Mouse (Mus musculus): ENCODE measurements at regions not wholly inside any gene's neighbourhood (a gene's known extent, or its start where the extent isn't known, plus 50 kb on each side); places are given as distances from the start of the nearest gene placed in this dataset.

DNA sequence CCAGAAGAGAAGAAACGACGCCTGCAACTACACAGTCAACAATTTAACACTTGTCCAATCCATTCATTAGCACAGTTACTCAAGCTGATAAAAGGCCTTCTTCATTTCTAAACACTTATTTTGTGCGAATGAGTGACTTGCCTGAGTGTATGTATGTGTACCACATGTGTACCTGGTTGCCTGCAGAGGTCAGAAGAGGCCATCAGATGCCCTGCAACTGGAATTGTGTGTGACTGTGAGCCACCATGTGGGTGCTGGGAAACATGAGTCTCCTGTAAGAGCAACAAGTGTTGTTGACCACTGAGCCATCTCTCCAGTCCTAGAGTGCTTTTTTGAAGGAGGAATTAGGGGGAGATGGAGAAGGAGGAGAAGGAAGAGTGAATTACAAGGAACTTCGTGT is 90.2 kb upstream of the Foxq1 start:
- Histone ChIP-seq H3K4me3 (no peak overlapping the region), H3K36me3 (no peaks in the 10 kb centered on the region), H3K9ac (no peak overlapping the region), H3K9me3 (no peaks in the 10 kb centered on the region), H3K27me3 (no peaks in the 10 kb centered on the region), H3K4me2 (no peak overlapping the region), H3K27ac (replicated peaks) (no peak overlapping the region), H3K4me1 (replicated peaks) (no peaks in the 10 kb centered on the region)
- 85% methylated on average over 4 of the region's 4 CpGs for WGBS
- ATAC-seq (ENCODE audit: low FRiP score, low read depth), result no peak

DNA sequence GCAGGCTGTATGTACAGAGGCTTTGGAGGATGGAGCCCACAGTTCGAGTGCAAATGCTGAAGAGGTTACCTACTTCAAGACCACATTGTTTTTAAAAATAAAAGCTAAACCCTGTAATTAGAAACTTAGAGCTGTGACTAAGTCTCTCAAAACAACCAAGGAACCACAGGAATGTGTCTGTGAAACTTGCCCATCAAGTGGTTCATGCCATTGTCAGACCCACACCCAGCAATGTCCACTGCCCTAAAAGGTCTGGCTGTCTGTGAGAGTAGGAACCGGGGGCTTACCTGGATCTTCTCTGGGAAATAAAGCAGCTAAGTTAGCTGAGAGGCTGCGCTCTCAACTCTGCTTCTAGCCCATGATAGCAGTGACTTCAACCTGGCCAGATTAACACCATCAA is 87.8 kb upstream of the Foxq1 start:
- Histone ChIP-seq H3K27me3 (no peaks in the 10 kb centered on the region), H3K9ac (no peak overlapping the region), H3K36me3 (no peaks in the 10 kb centered on the region), H3K4me3 (no peak overlapping the region), H3K9me3 (no peaks in the 10 kb centered on the region), H3K27ac (replicated peaks) (no peak overlapping the region), H3K4me2 (no peak overlapping the region), H3K4me1 (replicated peaks) (no peaks in the 10 kb centered on the region)
- WGBS, result 98% methylated on average over 3 of the region's 3 CpGs
- ATAC-seq (ENCODE audit: low FRiP score, low read depth), result no peak

DNA sequence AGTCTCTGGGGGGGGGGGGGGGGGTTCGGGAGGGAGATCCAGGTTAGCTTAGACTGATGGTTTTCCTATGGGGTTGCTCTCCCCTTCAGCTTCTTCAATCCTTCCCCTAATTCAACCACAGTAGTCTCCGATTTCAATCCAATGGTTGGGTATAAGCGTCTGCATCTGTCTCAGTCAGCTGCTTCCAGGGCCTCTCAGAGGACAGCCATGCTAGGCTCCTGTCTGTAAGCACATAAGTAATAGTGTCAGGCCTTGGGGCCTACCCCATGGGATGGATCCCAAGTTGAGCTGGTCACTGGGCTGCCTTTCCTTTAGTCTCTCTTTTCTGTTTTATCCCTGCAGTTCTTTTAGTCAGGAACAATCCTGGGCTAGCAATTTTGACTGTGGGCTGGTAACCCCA is 87.0 kb upstream of the Foxq1 start:
- Histone ChIP-seq H3K4me3 (no peak overlapping the region), H3K27ac (replicated peaks) (no peak overlapping the region), H3K9ac (no peak overlapping the region), H3K4me1 (replicated peaks) (no peaks in the 10 kb centered on the region), H3K4me2 (no peak overlapping the region), H3K9me3 (no peaks in the 10 kb centered on the region), H3K27me3 (no peaks in the 10 kb centered on the region), H3K36me3 (no peaks in the 10 kb centered on the region)
- 85% methylated on average over 3 of the region's 3 CpGs for WGBS
- ATAC-seq (ENCODE audit: low FRiP score, low read depth), result no peak

DNA sequence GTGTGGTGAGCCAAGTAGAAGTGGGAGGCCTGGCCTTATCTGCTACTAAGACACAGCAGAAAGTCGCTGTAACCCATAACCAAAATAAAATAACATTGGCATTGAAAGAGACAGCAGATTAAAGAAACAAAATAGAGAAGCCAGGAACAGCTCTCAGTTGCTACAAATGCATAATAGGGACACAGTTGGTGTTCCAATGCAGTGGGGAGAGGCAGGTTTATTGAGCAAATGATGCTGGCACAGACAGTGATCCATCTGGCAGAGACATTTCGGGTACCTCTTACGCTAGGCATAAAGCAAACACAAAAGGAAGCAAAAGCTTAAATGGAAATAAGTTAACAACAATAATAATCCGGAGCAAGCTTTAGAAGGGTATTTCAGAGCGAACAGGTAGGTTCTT is 83.6 kb upstream of the Foxq1 start:
- Histone ChIP-seq H3K4me1 (replicated peaks) (no peaks in the 10 kb centered on the region), H3K4me3 (no peak overlapping the region), H3K9ac (no peak overlapping the region), H3K4me2 (no peak overlapping the region), H3K9me3 (no peaks in the 10 kb centered on the region), H3K27me3 (no peaks in the 10 kb centered on the region), H3K36me3 (no peaks in the 10 kb centered on the region), H3K27ac (replicated peaks) (no peak overlapping the region)
- no peak for ATAC-seq (ENCODE audit: low FRiP score, low read depth)
- WGBS, result 71% methylated on average over 5 of the region's 5 CpGs

DNA sequence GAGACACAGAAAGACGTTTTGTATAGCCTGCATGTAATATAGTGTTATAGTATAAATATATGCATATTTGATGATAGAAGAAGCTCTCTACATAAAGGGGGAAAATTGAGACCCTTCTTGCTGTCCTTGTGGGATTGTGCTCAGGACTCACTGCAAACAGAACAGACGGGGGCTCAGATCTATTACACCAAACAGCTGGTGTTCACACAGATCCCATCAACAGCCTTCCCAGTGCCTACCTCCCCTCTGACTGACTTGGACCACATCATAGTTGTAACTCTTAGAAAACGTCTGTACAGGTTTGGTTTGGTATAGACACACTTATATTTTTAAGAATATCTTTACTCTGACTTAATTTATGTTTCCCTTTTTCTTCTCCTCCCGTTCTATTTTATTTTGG is 83.1 kb upstream of the Foxq1 start:
- Histone ChIP-seq H3K9ac (no peak overlapping the region), H3K36me3 (no peaks in the 10 kb centered on the region), H3K27ac (replicated peaks) (no peak overlapping the region), H3K4me2 (no peak overlapping the region), H3K4me3 (no peak overlapping the region), H3K27me3 (no peaks in the 10 kb centered on the region), H3K9me3 (no peaks in the 10 kb centered on the region), H3K4me1 (replicated peaks) (no peaks in the 10 kb centered on the region)
- 70% methylated on average over 4 of the region's 4 CpGs for WGBS
- ATAC-seq (ENCODE audit: low FRiP score, low read depth), result no peak

DNA sequence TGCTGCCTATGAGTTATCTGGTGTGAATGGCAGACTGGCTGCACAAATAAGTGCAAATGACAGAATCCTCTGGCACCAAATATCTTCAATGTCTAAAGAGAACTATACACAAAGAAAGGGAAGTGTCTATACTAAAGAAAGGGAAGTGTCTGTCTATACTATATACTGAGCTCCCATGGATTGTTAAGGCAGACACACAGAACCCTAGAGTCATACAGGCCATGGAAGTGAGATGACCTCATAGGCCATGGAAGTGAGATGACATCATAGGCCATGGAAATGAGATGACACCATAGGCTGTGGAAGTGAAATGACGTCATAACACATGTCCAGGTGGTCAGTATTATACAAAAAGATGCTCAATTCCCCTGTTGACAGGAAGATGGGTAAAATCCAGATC is 82.7 kb upstream of the Foxq1 start:
- 88% methylated on average over 1 of the region's 1 CpGs for WGBS
- Histone ChIP-seq H3K4me2 (no peak overlapping the region), H3K27ac (replicated peaks) (no peak overlapping the region), H3K9ac (no peak overlapping the region), H3K36me3 (no peaks in the 10 kb centered on the region), H3K4me1 (replicated peaks) (no peaks in the 10 kb centered on the region), H3K4me3 (no peak overlapping the region), H3K27me3 (no peaks in the 10 kb centered on the region), H3K9me3 (no peaks in the 10 kb centered on the region)
- ATAC-seq (ENCODE audit: low FRiP score, low read depth), result no peak

DNA sequence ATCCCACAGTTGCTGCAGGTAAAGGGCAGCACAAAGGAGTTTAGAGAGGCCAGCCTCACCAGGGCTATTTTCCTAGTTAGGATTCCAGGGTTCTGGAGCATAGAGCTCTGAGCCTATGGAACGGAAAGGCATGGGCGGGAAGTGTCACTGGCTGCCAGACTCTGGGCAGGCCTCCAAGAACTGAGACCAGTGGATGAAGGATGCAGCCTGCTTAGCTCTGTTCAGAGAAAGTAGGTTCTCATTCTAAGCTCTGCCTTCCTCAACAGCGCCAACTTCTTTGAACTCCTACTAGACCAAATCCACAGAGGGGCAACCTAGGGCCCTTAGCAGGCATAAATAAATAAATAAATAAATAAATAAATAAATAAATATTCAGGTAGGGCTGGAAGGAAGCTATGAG is 80.1 kb upstream of the Foxq1 start:
- H3K4me1 ChIP-seq (replicated peaks), result no peaks in the 10 kb centered on the region
- H3K9ac ChIP-seq, result no peak overlapping the region
- H3K4me3 ChIP-seq, result no peak overlapping the region
- H3K36me3 ChIP-seq, result no peaks in the 10 kb centered on the region
- ATAC-seq (ENCODE audit: low FRiP score, low read depth), result no peak; the same call in 1 of the 2 replicates
- 71% methylated on average over 3 of the region's 3 CpGs for WGBS
- H3K9me3 ChIP-seq, result no peaks in the 10 kb centered on the region
- H3K27ac ChIP-seq (replicated peaks), result no peak overlapping the region
- H3K27me3 ChIP-seq, result no peaks in the 10 kb centered on the region
- no peak overlapping the region for H3K4me2 ChIP-seq

DNA sequence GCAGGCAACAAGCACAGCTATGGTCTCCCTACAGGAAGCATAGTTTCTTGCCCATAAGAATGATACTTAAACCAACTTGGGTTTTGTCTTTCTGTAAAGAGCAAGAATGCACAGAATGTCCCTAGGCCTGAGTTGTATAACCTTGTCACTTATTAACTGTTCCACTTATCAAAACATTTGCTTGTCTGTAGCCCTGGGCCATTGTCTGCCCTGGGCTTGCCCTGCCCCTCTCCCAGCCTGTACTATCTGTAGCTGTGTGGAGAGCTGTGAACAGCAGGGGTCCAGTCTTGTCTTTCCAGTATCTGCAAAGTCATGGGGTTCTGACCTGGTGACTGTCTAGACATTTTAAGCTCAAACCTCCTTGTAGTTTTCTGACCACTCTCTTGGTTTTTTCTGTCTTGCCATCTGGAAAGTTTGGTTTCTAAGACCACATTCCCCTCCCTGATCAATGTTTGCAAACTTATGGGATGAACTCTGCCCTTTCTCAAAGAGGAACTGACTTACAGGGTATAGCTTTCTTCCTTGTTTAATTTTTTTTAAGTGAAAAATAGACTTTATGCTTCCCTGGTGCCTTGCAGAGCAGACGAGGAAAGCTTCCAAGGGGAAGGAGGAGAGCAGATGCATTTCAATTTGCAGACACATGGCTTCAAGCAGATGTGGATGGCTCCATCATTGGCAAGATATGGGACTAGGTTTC is 78.6 kb upstream of the Foxq1 start:
- Histone ChIP-seq H3K4me3 (no peak overlapping the region), H3K4me2 (no peak overlapping the region), H3K9me3 (no peaks in the 10 kb centered on the region), H3K9ac (no peak overlapping the region), H3K27ac (replicated peaks) (no peak overlapping the region), H3K36me3 (no peaks in the 10 kb centered on the region), H3K27me3 (no peaks in the 10 kb centered on the region), H3K4me1 (replicated peaks) (no peaks in the 10 kb centered on the region)
- 52% methylated on average over 1 of the region's 1 CpGs for WGBS
- ATAC-seq (ENCODE audit: low FRiP score, low read depth), result no peak

DNA sequence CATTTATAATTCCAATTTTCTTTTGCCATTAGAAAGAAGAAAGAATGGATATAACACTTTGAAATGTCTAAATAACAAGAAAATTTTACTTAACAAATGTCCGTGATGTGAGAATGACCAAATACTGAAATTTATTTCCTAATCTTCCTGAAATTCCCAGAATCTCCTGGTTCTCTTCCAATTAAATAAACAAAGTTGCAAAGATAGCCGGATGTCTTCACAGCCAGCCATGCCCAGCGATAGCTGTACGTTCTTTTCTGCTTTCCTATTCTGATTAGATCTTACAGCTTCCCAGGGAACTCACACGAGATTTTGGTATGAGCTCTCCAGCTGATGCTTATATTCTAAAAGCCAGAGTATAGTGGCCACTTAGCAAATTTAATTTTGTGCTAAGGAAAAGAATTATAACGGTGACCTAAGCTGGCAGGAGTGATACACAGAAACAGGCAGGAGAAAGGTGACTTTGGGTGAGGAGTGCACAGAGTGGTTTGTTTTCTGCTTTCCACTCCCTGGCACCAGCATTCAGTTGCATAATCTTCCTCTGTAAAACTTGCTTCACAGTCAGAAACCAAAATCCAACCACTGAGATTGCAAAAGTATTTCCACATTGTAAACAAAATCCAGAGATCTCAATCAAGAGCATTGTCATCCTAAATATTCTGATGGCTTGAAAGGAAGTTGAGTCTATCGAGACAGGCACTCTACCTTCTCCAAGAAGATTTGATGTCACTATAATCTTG is 74.7 kb upstream of the Foxq1 start:
- no peak for ATAC-seq (ENCODE audit: low FRiP score, low read depth)
- WGBS, result 88% methylated on average over 7 of the region's 7 CpGs
- H3K4me2 ChIP-seq, result no peak overlapping the region
- H3K36me3 ChIP-seq, result no peaks in the 10 kb centered on the region
- H3K9ac ChIP-seq, result no peak overlapping the region
- no peaks in the 10 kb centered on the region for H3K4me1 ChIP-seq (replicated peaks)
- no peaks in the 10 kb centered on the region for H3K27me3 ChIP-seq
- H3K4me3 ChIP-seq, result no peak overlapping the region
- no peak overlapping the region for H3K27ac ChIP-seq (replicated peaks)
- H3K9me3 ChIP-seq, result no peaks in the 10 kb centered on the region

DNA sequence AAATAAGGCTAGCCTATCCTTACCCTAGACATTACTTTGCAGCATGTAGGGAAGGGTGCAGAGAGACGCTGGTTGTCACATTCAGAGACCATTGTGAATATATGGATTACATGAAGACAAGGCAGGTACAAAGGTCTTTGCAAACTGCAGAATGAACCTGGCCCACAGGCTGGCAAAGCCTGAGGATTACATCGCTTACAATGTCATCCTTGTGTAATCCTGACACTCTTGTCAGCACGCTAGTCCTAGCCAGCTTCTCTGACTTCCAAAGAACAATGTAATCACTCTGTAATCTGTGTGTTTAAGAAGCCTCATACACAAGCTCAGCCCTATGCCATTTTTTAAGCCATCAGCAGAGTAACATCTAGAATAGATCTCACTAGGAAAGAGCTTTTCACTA is 69.6 kb upstream of the Foxq1 start:
- H3K9ac ChIP-seq, result no peak overlapping the region
- H3K9me3 ChIP-seq, result no peaks in the 10 kb centered on the region
- no peak overlapping the region for H3K4me2 ChIP-seq
- H3K27ac ChIP-seq (replicated peaks), result no peak overlapping the region
- H3K27me3 ChIP-seq, result no peaks in the 10 kb centered on the region
- H3K4me1 ChIP-seq (replicated peaks), result no peaks in the 10 kb centered on the region
- no peak for ATAC-seq (ENCODE audit: low FRiP score, low read depth)
- H3K36me3 ChIP-seq, result no peaks in the 10 kb centered on the region
- 97% methylated on average over 3 of the region's 3 CpGs for WGBS
- H3K4me3 ChIP-seq, result no peak overlapping the region

DNA sequence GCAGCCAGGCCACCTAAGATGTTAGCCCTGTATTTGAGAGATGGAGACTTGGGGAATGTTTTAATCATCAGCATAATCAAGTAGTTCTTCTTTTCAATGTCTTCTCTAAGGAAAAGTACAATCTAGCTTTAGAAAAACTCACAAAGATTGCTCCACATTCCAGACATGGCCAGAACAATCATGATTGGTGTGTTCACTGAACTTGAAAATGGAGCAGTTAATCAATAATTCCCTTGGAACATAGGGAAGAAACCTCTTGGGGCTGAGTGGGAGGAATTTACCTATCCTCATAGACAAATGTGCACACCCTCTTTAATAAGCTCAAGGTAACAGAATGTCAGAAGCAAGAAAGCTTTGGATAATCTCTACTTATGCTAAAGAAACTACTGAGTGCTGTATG is 67.7 kb upstream of the Foxq1 start:
- no peaks in the 10 kb centered on the region for H3K9me3 ChIP-seq
- H3K4me1 ChIP-seq (replicated peaks), result no peaks in the 10 kb centered on the region
- H3K27me3 ChIP-seq, result no peaks in the 10 kb centered on the region
- H3K36me3 ChIP-seq, result no peaks in the 10 kb centered on the region
- no peak for ATAC-seq (ENCODE audit: low FRiP score, low read depth)
- no peak overlapping the region for H3K27ac ChIP-seq (replicated peaks)
- no peak overlapping the region for H3K9ac ChIP-seq
- H3K4me3 ChIP-seq, result no peak overlapping the region
- no peak overlapping the region for H3K4me2 ChIP-seq

DNA sequence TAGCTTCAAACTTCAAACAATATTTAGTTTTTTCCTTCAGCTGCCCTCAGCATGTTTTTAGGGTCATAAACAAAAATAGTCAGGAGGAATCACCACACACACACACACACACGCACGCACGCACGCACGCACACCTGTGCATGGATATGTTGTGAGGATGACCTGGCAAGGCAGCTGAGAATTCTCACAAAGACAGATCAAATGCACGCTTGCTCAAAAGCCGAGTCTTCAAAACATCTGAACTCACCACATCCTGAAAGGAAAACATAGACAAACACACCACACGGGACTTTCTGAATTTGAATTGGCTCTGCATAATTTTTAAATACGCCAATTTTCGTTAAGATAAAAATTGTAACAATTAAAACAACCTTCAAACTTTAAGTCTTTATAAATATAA is 52.7 kb upstream of the Foxq1 start:
- Histone ChIP-seq H3K27ac (replicated peaks) (no peak overlapping the region), H3K27me3 (no peaks in the 10 kb centered on the region), H3K4me2 (no peak overlapping the region), H3K36me3 (no peaks in the 10 kb centered on the region), H3K4me1 (replicated peaks) (no peaks in the 10 kb centered on the region), H3K9ac (no peak overlapping the region), H3K9me3 (no peaks in the 10 kb centered on the region), H3K4me3 (no peak overlapping the region)
- ATAC-seq (ENCODE audit: low FRiP score, low read depth), result no peak
- WGBS, result 94% methylated on average over 10 of the region's 10 CpGs

DNA sequence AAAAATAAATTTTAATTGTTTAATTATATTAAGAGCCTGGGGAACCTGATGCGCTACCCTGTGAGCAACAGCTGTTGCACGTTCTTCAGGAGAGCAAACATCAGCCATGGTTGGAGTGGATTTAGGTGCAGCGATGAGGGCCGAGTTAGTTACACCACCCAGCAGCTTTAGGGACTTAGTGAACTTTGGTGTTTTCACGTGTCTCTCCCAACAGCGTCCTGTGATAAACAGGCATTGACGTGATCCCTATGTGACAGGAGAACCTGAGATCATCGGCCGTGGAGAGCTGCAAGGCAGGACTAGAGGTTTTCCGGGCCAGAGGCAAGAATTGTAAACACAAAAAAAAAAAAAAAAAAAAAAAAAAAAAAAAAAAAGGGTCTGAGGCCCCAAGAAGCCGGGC is 52.1 kb upstream of the Foxq1 start:
- no peak overlapping the region for H3K4me3 ChIP-seq
- no peaks in the 10 kb centered on the region for H3K36me3 ChIP-seq
- ATAC-seq (ENCODE audit: low FRiP score, low read depth), result no peak
- no peak overlapping the region for H3K9ac ChIP-seq
- H3K4me2 ChIP-seq, result no peak overlapping the region
- no peaks in the 10 kb centered on the region for H3K4me1 ChIP-seq (replicated peaks)
- no peaks in the 10 kb centered on the region for H3K9me3 ChIP-seq
- no peak overlapping the region for H3K27ac ChIP-seq (replicated peaks)
- no peaks in the 10 kb centered on the region for H3K27me3 ChIP-seq
- 87% methylated on average over 11 of the region's 11 CpGs for WGBS
